Mouse (Mus musculus) liver, adult 2 months (tissue): Measurements from ENCODE around the gene Tm9sf3. TPM values are rescaled to one million over a fixed set of nuclear protein-coding genes. Genes with fewer than 3 reads are reported as not detected.

ENCODE experiments used
- DNase-seq: peaks from one replicate; pipeline ENCODE4 v3.0.0-alpha.2; 2011; ENCODE audit warnings: low read depth, low spot score; ENCODE audit errors: extremely low read depth
- H3K27ac ChIP-seq: fragments of 200-500 bp; replicated peaks from 2 replicates; pipeline ENCODE4 v1.5.1; 2012; ENCODE audit warnings: low read depth, mild to moderate bottlenecking, control low read depth, inconsistent platforms, low read length; ENCODE audit not compliant: insufficient read depth
- H3K27me3 ChIP-seq: fragments of 200-500 bp; 2 replicates; pipeline ENCODE4 v1.6.1; 2012; ENCODE audit warnings: mild to moderate bottlenecking, moderate library complexity, low read length, inconsistent platforms; ENCODE audit not compliant: control insufficient read depth, insufficient read depth
- H3K36me3 ChIP-seq: fragments of 200-500 bp; 2 replicates; pipeline ENCODE4 v1.6.1; 2012; ENCODE audit warnings: low read length, inconsistent platforms; ENCODE audit not compliant: control insufficient read depth, insufficient read depth
- H3K4me1 ChIP-seq: fragments of 200-500 bp; 2 replicates; pipeline ENCODE4 v1.6.1; 2011; ENCODE audit warnings: low read length; ENCODE audit not compliant: control insufficient read depth, insufficient read depth
- H3K4me3 ChIP-seq: fragments of 200-500 bp; 2 replicates; pipeline ENCODE4 v1.5.1; 2011; ENCODE audit warnings: low read depth, mild to moderate bottlenecking, control low read depth, low read length, moderate library complexity; ENCODE audit not compliant: insufficient read depth
- H3K79me2 ChIP-seq: fragments of 200-500 bp; 2 replicates; pipeline ENCODE4 v1.6.1; 2012; ENCODE audit warnings: inconsistent platforms, mild to moderate bottlenecking, low read length, moderate library complexity; ENCODE audit not compliant: control insufficient read depth, insufficient read depth
- H3K9ac ChIP-seq: fragments of 200-500 bp; 2 replicates; pipeline ENCODE4 v1.6.1; 2012; ENCODE audit warnings: low read depth, mild to moderate bottlenecking, control low read depth, inconsistent platforms, low read length
- CTCF ChIP-seq: fragments of 200-500 bp; IDR thresholded peaks from 2 replicates; pipeline ENCODE4 v1.5.1; 2011; ENCODE audit warnings: low read depth, low read length, control low read depth
- POLR2A ChIP-seq: fragments of 200-500 bp; IDR thresholded peaks from 2 replicates; pipeline ENCODE4 v1.6.1; 2011; ENCODE audit warnings: low read length, control low read depth; ENCODE audit not compliant: insufficient read depth; ENCODE audit errors: extremely low read depth
- WGBS: fragments of 180-500 bp; shearing (Covaris S2); methylation state at CpG from one replicate; pipeline ENCODE4 v1.1.7; 2018; 5-methylcytosine and 5-hydroxymethylcytosine counted together
- polyA plus RNA-seq: library from polyadenylated mRNA; depleted of rRNA; stranded (reverse); fragments of >200 nt; gene quantifications from 2 replicates; pipeline ENCODE4 v1.2.3, GENCODE M21; 2012
- total RNA-seq: library from RNA; depleted of rRNA; stranded (reverse); fragments of >200 nt; gene quantifications from 2 replicates; pipeline ENCODE4 v1.2.3, GENCODE M21; 2014

The Tm9sf3 gene
- total and polyA plus RNA-seq, 2 experiments: 41.7 to 141 TPM

GRCm38 (mm10) chr19:41301856-41302255 lies 38.1 kb upstream of the Tm9sf3 start:
- Histone ChIP-seq H3K9ac (no peak overlapping the region), H3K4me1 (no peaks in the 10 kb centered on the region), H3K79me2 (no peaks in the 10 kb centered on the region; the same call in 1 of the 2 replicates), H3K27ac (no peak overlapping the region), H3K36me3 (peaks cover 29% of the 10 kb centered on the region), H3K27me3 (no peaks in the 10 kb centered on the region), H3K4me3 (no peak overlapping the region)
- no peak for TF ChIP-seq CTCF
- TF ChIP-seq POLR2A: no peak
- DNase-seq: peak; percentile 61
- WGBS: 65% methylated on average over 6 of the region's 6 CpGs

- H3K27me3 ChIP-seq: no peaks in the 10 kb centered on the region
- H3K36me3 ChIP-seq: peaks cover 25% of the 10 kb centered on the region
- H3K9ac ChIP-seq: no peak overlapping the region
- TF ChIP-seq POLR2A (no peak), CTCF (no peak)
- DNase-seq: no peak
- H3K4me3 ChIP-seq: no peak overlapping the region
- no peaks in the 10 kb centered on the region for H3K4me1 ChIP-seq
- no peak overlapping the region for H3K27ac ChIP-seq
- H3K79me2 ChIP-seq: no peaks in the 10 kb centered on the region
- 92% methylated on average over 8 of the region's 8 CpGs for WGBS
Measured at GRCm38 (mm10) chr19:41299446-41299845, 35.6 kb upstream of the Tm9sf3 start.

- Histone ChIP-seq H3K36me3 (peaks cover 22% of the 10 kb centered on the region; the same call in 1 of the 2 replicates), H3K4me1 (no peaks in the 10 kb centered on the region), H3K9ac (no peak overlapping the region), H3K27ac (no peak overlapping the region), H3K79me2 (no peaks in the 10 kb centered on the region), H3K4me3 (no peak overlapping the region), H3K27me3 (no peaks in the 10 kb centered on the region)
- TF ChIP-seq CTCF: peak; percentile 58; the same call in 1 of the 2 replicates
- no peak for TF ChIP-seq POLR2A
- 84% methylated on average over 5 of the region's 5 CpGs for WGBS
- no peak for DNase-seq
Measured at GRCm38 (mm10) chr19:41290952-41291619, 27.3 kb upstream of the Tm9sf3 start.

- no peak overlapping the region for H3K4me3 ChIP-seq
- peaks cover 21% of the 10 kb centered on the region; the same call in 1 of the 2 replicates for H3K36me3 ChIP-seq
- DNase-seq: no peak
- no peak for TF ChIP-seq CTCF
- no peak for TF ChIP-seq POLR2A
- no peaks in the 10 kb centered on the region for H3K27me3 ChIP-seq
- no peak overlapping the region for H3K27ac ChIP-seq
- 91% methylated on average over 6 of the region's 6 CpGs for WGBS
- H3K79me2 ChIP-seq: no peaks in the 10 kb centered on the region
- H3K9ac ChIP-seq: no peak overlapping the region
- no peaks in the 10 kb centered on the region for H3K4me1 ChIP-seq
Measured at GRCm38 (mm10) chr19:41288568-41288967, 24.8 kb upstream of the Tm9sf3 start.

GRCm38 (mm10) chr19:41287224-41287623 lies 23.4 kb upstream of the Tm9sf3 start:
- DNase-seq: no peak
- no peak overlapping the region for H3K27ac ChIP-seq
- no peaks in the 10 kb centered on the region for H3K4me1 ChIP-seq
- H3K4me3 ChIP-seq: no peak overlapping the region
- H3K79me2 ChIP-seq: no peaks in the 10 kb centered on the region
- TF ChIP-seq POLR2A (no peak), CTCF (no peak)
- WGBS: 94% methylated on average over 7 of the region's 7 CpGs
- H3K9ac ChIP-seq: no peak overlapping the region
- peaks cover 17% of the 10 kb centered on the region; the same call in 1 of the 2 replicates for H3K36me3 ChIP-seq
- H3K27me3 ChIP-seq: no peaks in the 10 kb centered on the region

- H3K79me2 ChIP-seq: no peaks in the 10 kb centered on the region
- H3K4me3 ChIP-seq: no peak overlapping the region
- H3K27ac ChIP-seq: no peak overlapping the region
- no peak for DNase-seq
- peaks cover 25% of the 10 kb centered on the region for H3K36me3 ChIP-seq
- H3K4me1 ChIP-seq: no peaks in the 10 kb centered on the region
- H3K9ac ChIP-seq: no peak overlapping the region
- no peak for TF ChIP-seq CTCF
- TF ChIP-seq POLR2A: no peak
- 51% methylated on average over 6 of the region's 6 CpGs for WGBS
- no peaks in the 10 kb centered on the region for H3K27me3 ChIP-seq
Measured at GRCm38 (mm10) chr19:41284515-41284914, 20.7 kb upstream of the Tm9sf3 start.
